Mouse (Mus musculus): ENCODE results near the gene Suclg1. TPM values are rescaled to one million over a fixed set of nuclear protein-coding genes. Genes with fewer than 3 reads are reported as not detected.

Gene Suclg1
- polyA plus RNA-seq, 1 experiment = 56.4 TPM

GRCm38 (mm10) chr6:73222841-73223526, 25.2 kb upstream of the Suclg1 start:
- Histone ChIP-seq H3K4me1 (ENCODE audit: control insufficient read depth, insufficient read depth, low read length) (no peaks in the 10 kb centered on the region), H3K4me3 (ENCODE audit: insufficient read depth, low read length) (no peak overlapping the region), H3K27ac (ENCODE audit: insufficient read depth, low read depth, low read length) (no peak overlapping the region)
- TF ChIP-seq POLR2A (IDR thresholded peaks at IDR 0.05; ENCODE audit: borderline replicate concordance, low read depth, low read length) (no peak), CTCF (IDR thresholded peaks at IDR 0.05; ENCODE audit: low read depth, low read length) (no peak)

GRCm38 (mm10) chr6:73227376-73228158, 20.6 kb upstream of the Suclg1 start:
- H3K4me1 ChIP-seq (ENCODE audit: control insufficient read depth, insufficient read depth, low read length) = peaks cover 2% of the 10 kb centered on the region; the same call in 1 of the 2 replicates
- no peak overlapping the region for H3K4me3 ChIP-seq (ENCODE audit: insufficient read depth, low read length)
- TF ChIP-seq CTCF (IDR thresholded peaks at IDR 0.05; ENCODE audit: low read depth, low read length) = peak; percentile 36; the same call in 1 of the 2 replicates
- no peak for TF ChIP-seq POLR2A (IDR thresholded peaks at IDR 0.05; ENCODE audit: borderline replicate concordance, low read depth, low read length)
- H3K27ac ChIP-seq (ENCODE audit: insufficient read depth, low read depth, low read length) = no peak overlapping the region

GRCm38 (mm10) chr6:73228408-73228807, 19.8 kb upstream of the Suclg1 start:
- H3K4me1 ChIP-seq (ENCODE audit: control insufficient read depth, insufficient read depth, low read length) = peaks cover 2% of the 10 kb centered on the region; the same call in 1 of the 2 replicates
- H3K27ac ChIP-seq (ENCODE audit: insufficient read depth, low read depth, low read length) = no peak overlapping the region
- TF ChIP-seq POLR2A (IDR thresholded peaks at IDR 0.05; ENCODE audit: borderline replicate concordance, low read depth, low read length) = no peak
- TF ChIP-seq CTCF (IDR thresholded peaks at IDR 0.05; ENCODE audit: low read depth, low read length) = no peak
- H3K4me3 ChIP-seq (ENCODE audit: insufficient read depth, low read length) = no peak overlapping the region

- no peak for TF ChIP-seq CTCF (IDR thresholded peaks at IDR 0.05; ENCODE audit: low read depth, low read length)
- TF ChIP-seq POLR2A (IDR thresholded peaks at IDR 0.05; ENCODE audit: borderline replicate concordance, low read depth, low read length) = no peak
- Histone ChIP-seq H3K27ac (ENCODE audit: insufficient read depth, low read depth, low read length) (no peak overlapping the region), H3K4me1 (ENCODE audit: control insufficient read depth, insufficient read depth, low read length) (peaks cover 2% of the 10 kb centered on the region; the same call in 1 of the 2 replicates), H3K4me3 (ENCODE audit: insufficient read depth, low read length) (no peak overlapping the region)
Observed at GRCm38 (mm10) chr6:73228881-73229280, 19.3 kb upstream of the Suclg1 start.

- Histone ChIP-seq H3K4me3 (ENCODE audit: insufficient read depth, low read length) (no peak overlapping the region), H3K4me1 (ENCODE audit: control insufficient read depth, insufficient read depth, low read length) (peaks cover 2% of the 10 kb centered on the region; the same call in 1 of the 2 replicates), H3K27ac (ENCODE audit: insufficient read depth, low read depth, low read length) (no peak overlapping the region)
- no peak for TF ChIP-seq POLR2A (IDR thresholded peaks at IDR 0.05; ENCODE audit: borderline replicate concordance, low read depth, low read length)
- TF ChIP-seq CTCF (IDR thresholded peaks at IDR 0.05; ENCODE audit: low read depth, low read length) = no peak
Observed at GRCm38 (mm10) chr6:73232152-73232584, 16.0 kb upstream of the Suclg1 start.

- TF ChIP-seq POLR2A (IDR thresholded peaks at IDR 0.05; ENCODE audit: borderline replicate concordance, low read depth, low read length) (no peak), CTCF (IDR thresholded peaks at IDR 0.05; ENCODE audit: low read depth, low read length) (no peak)
- Histone ChIP-seq H3K4me1 (ENCODE audit: control insufficient read depth, insufficient read depth, low read length) (peaks cover 2% of the 10 kb centered on the region; the same call in 1 of the 2 replicates), H3K27ac (ENCODE audit: insufficient read depth, low read depth, low read length) (no peak overlapping the region), H3K4me3 (ENCODE audit: insufficient read depth, low read length) (no peak overlapping the region)
Observed at GRCm38 (mm10) chr6:73233202-73233726, 14.9 kb upstream of the Suclg1 start.

- no peak overlapping the region for H3K27ac ChIP-seq (ENCODE audit: insufficient read depth, low read depth, low read length)
- H3K4me1 ChIP-seq (ENCODE audit: control insufficient read depth, insufficient read depth, low read length) = no peaks in the 10 kb centered on the region
- H3K4me3 ChIP-seq (ENCODE audit: insufficient read depth, low read length) = no peak overlapping the region
- TF ChIP-seq POLR2A (IDR thresholded peaks at IDR 0.05; ENCODE audit: borderline replicate concordance, low read depth, low read length) (no peak), CTCF (IDR thresholded peaks at IDR 0.05; ENCODE audit: low read depth, low read length) (no peak)
Observed at GRCm38 (mm10) chr6:73234302-73234900, 13.8 kb upstream of the Suclg1 start.

GRCm38 (mm10) chr6:73235650-73236049, 12.5 kb upstream of the Suclg1 start:
- Histone ChIP-seq H3K27ac (ENCODE audit: insufficient read depth, low read depth, low read length) (no peak overlapping the region), H3K4me3 (ENCODE audit: insufficient read depth, low read length) (no peak overlapping the region), H3K4me1 (ENCODE audit: control insufficient read depth, insufficient read depth, low read length) (no peaks in the 10 kb centered on the region)
- TF ChIP-seq POLR2A (IDR thresholded peaks at IDR 0.05; ENCODE audit: borderline replicate concordance, low read depth, low read length) (no peak), CTCF (IDR thresholded peaks at IDR 0.05; ENCODE audit: low read depth, low read length) (no peak)

- TF ChIP-seq POLR2A (IDR thresholded peaks at IDR 0.05; ENCODE audit: borderline replicate concordance, low read depth, low read length) (no peak), CTCF (IDR thresholded peaks at IDR 0.05; ENCODE audit: low read depth, low read length) (no peak)
- Histone ChIP-seq H3K27ac (ENCODE audit: insufficient read depth, low read depth, low read length) (no peak overlapping the region), H3K4me3 (ENCODE audit: insufficient read depth, low read length) (no peak overlapping the region), H3K4me1 (ENCODE audit: control insufficient read depth, insufficient read depth, low read length) (peaks cover 6% of the 10 kb centered on the region)
Observed at GRCm38 (mm10) chr6:73246821-73247220, 1.4 kb upstream of the Suclg1 start.
